Mouse (Mus musculus): ENCODE measurements around the gene Mrps17.

DNA sequence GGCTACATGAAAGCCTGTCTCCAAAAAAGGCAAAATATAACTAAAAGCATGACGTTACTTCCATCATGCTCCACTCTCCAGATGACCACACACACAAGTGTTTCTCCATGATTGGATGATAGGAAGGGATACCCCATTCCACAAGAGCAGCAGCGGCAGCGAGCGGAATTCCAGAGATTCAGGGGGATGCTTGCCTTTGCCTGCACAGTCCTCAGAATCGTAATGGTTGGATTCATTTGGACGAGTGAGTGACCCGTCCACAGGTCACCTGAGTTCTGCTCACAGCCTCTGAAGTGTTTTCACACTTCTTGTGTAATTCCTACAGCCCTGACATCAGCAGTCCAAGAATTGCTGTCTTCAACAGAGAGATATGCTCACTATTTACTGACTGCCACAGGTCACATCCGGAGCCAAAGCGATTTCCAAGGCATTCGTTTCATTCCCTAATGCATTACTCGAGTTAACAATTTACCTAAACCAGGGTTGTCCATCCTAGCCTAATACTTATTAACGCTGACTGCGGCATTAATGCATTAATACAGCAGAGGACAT, 44.7 kb downstream of the Mrps17 start:
- TF ChIP-seq CTCF (IDR thresholded peaks at IDR 0.05; ENCODE audit: borderline replicate concordance, insufficient read depth, low read depth, low read length) (no peak), POLR2A (IDR thresholded peaks at IDR 0.05; ENCODE audit: borderline replicate concordance, insufficient read depth, low read length) (no peak)

Data from cerebellum, adult 2 months (tissue).